Mouse (Mus musculus): ENCODE results near the gene Tomm20. TPM values are rescaled to one million over a fixed set of nuclear protein-coding genes. Genes with fewer than 3 reads are reported as not detected.
"Not testable (repeated sequence)": the region's sequence is repeated elsewhere in the genome, so short reads cannot be mapped to it uniquely, and the experiment has no call there.

The Tomm20 gene
- total RNA-seq (2021): 100 to 1,000 TPM; 180 to 206 TPM

DNA sequence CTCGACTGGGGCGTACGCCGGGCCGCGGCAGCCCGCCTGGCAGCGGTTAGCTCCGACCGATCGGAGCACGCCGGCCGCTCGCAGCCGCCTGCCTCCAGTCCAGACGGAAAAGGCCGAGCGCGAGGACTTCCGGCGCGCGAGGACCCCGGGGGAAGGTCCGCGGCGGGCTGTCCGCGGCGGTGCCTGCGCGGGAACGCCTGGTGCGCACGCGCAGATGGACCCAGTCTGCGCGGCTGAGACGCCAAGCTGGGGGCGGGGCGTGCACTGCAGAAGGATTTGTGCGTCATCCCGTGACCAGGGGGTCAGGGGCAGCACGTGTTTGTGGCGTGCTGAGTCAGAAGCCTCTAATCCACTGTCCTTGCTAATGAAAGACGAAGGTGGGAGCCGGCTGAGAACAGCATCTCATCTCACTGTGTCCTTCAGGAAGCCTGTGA, at the start of gene Tomm20:
TSS of gene Tomm20 (minus strand) at position 115 of the 434 bp plus-strand sequence.
- peak; percentile 92 to 94 for DNase-seq (ENCODE audit: extremely low spot score in 1 of 2, low spot score in 1 of 2)

DNA sequence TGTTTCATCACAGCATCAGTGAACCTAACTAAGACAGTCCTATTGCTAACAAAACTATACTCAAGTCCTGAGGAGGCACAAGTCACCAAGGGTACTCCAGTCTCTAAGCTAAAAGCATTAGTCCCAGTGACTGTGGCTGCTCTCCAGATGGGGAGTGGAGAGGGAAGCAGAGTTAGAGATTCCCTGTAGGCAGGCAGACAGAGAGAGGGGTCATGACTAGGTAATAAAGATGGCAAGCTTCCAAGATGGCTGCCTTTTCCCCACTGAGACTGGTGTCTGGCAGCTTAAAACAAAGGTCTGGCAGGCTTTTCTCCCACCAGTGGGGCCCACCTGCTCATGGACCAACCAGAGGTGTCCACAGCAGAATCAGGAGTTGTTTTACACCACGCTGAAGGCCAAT, 48.9 kb upstream of the Tomm20 start:
- DNase-seq (ENCODE audit: extremely low spot score in 1 of 2, low spot score in 1 of 2): no peak

DNA sequence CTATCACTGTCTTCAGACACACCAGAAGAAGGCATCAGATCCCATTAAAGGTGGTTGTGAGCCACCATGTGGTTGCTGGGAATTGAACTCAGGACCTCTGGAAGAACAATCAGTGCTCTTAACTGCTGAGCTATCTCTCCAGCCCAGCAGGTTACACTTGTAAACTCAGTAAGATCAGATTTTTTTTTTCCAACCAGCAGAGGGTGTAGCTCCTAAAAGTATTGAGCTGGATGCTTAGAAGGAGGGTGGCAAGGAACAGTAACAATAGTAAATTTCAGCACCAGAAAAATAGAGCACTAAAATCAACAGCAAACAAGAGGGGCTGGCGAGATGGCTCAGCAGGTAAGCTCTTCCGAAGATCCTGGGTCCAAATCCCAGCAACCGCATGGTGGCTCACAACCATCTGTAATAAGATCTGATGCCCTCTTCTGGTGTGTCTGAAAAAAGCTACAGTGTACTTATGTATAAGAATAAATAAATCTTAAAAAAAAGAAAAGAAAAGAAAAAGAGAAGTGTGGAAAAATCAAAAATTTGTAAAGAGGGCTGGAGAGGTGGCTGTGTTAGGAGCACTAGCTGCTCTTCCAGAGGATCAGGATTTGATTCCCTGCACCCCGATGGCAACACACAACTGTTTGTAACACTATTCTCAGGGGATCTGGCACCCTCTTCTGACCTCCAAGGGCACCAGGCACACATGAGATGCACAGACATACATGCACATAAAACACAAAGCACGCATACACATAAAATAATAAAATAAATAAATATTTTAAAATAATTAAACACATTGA, 43.9 kb upstream of the Tomm20 start:
- DNase-seq (ENCODE audit: extremely low spot score in 1 of 2, low spot score in 1 of 2): no peak

DNA sequence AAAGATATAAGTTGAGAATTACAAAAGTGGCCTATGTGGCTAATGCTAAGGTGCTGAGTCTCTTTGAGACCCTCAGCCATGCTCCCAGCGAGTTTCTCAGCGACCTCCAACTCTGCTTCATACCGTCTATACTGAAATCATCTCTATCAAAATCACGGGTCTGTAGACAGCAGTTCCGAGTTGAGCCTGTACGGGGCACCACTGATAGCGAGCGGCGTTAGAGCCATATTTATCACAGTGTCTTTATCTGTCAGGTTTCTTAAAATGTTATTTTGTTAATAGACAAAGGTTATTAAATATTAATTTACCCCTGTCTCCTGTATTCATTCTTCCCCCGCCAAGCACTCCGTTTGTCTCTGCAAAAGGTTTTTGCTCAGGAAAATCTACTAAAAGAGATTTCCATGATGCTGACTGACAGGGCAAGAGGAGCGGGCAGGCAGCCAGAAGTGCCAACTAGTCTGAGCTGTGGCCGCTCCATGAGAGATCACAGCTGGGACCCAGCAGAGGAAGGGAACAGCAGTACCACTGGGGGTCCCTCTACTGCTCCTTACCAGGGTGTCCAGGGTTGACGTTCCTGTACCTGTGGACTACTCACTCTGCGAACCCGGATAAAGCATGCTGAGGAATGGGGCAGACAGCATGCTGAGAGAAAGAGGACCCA, 42.8 kb upstream of the Tomm20 start:
- no peak for DNase-seq (ENCODE audit: extremely low spot score in 1 of 2, low spot score in 1 of 2)

DNA sequence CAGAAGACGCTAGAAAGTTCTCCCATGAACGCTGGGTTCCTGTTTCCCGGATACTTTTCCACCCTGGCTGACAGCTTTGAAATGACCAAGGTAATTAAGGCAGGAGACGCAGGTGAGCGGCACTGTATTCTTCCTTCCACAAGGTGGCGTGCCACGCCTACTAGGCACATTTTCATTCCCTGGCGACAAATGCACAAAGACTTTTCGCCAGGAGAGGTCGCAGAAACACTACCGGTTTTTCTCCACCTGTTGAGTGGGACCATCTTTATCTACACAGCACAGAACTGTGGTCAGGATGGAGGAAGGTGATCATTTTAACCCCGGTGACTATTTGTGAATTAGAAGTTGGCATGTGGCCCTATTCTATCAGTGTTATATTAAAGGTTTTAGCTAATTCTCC, 40.9 kb upstream of the Tomm20 start:
- DNase-seq (ENCODE audit: extremely low spot score in 1 of 2, low spot score in 1 of 2): peak; percentile 60 to 81

DNA sequence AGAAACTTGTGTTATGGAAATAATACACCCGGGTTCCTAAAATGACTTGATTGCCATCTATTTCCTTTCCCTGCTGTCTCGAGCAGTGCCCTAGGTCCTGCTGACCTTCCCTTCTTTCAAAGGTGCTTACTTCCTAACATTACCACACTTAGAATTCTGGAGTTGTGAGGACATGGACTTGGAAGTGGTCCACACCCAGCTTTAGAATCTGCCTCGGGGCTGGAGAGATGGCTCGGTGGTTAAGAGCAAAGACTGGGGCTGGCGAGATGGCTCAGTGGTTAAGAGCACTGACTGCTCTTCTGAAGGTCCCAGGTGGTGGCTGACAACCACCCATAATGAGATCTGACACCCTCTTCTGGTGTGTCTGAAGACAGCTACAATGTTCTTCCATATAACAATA, 34.4 kb upstream of the Tomm20 start:
- no peak for DNase-seq (ENCODE audit: extremely low spot score in 1 of 2, low spot score in 1 of 2)

DNA sequence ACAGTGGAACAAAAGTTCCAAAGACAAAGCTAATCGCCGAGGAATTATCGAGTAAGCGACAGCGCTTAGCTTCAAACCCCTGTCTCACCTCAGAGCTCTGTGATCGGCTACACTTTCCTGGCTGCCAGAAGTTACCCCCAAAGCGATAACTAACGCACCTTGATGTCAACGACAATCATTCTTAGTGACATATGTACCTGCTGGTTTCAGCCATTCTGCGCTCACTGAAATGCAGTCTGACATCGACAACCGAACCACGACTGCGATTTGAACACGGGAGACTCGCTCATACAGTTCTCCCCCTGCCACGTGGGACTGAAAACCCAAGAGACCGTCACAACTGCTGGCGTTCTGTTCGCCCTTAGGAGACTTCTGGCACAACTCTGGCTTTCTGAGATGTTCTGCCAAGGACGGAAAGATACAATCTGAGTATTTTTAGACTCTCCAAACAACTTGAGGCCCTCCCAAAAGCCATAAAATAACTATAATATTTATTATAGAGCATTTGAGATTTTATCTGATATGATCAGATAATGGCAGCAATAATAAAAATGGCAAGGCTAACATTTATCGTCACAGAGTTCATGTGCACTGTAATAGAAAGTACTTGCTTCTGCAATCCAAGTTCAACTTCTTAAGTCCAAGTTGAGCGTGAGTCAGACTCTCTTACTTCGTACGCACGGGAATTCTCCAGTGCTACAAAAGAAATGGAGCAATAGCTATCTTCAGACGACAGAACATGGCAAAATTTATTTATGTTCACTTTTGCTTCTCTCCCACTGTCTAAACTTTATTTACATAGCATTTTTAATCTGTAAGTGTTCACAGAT, 33.7 kb upstream of the Tomm20 start:
- DNase-seq (ENCODE audit: extremely low spot score in 1 of 2, low spot score in 1 of 2): no peak

DNA sequence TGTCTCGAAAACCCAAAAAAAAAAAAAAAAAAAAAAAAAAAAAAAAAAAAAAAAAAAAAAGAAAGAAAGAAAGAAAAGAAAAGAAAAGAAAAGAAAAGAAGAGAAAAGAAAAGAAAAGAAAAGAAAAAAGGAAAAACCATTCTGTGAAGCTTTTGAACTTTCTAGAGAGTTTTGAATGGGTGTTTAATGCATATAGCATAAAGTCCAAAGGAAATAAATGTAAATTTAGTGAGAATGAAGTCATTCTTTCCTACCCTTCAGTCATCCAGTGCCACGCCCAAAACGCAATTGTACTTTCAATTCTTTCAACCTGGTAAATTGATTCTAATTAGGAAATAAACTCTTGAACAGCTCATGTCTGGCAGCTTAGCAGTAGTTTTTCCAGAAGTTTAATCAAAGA, 32.9 kb upstream of the Tomm20 start:
- not testable (repeated sequence) for DNase-seq (ENCODE audit: extremely low spot score in 1 of 2, low spot score in 1 of 2)

DNA sequence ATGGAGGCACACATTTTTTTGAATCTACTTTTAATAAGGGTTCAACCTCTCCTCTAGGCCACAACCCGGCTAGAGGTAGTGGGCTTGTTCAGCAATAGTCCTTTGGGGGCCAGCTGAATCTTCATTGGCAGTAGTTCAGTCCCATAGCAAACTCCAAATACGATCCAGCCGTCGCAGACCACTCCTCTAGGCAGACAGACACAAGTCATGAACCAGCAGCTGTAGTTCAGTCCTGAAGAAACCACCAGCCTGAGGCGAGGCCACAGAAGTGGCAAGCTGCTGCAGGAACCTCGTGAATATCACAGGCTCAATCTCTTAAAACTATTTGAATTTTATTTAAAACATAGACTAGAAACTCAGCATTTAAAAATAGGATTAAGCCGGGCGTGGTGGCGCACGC, 32.4 kb upstream of the Tomm20 start:
- no peak for DNase-seq (ENCODE audit: extremely low spot score in 1 of 2, low spot score in 1 of 2)

DNA sequence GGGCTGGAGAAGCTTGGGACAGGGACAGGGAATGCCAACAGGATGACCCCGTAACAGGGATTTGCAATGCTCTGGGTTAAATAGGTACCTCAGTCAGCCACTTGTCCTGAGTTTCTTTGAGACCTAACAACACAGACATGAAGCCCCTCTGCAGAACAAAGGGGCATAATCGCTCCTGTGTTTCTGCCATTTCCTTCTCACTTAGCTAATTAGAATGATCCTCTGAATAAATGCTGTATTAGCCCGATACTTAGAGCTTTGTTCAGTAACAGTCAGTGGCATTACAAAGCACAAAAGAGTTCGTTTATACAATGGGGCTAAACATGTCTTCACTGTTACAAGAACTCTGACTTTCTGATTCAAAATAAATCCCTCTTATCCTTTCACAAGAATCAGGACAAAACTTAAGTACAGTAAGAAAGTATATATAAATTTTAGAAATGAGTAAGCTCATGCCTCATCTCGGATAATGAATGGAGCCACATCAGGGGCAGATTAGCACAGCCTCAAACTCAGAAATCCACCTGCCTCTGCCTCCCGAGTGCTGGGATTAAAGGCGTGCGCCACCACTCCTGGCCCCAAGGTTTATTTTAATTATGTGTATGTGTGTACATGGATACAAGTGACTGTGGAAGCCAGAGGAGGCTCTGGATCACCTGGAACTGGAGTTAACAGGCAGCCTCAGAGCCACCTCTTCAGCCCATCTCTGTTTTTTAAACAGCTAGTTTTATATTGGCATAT, 31.1 kb upstream of the Tomm20 start:
- no peak for DNase-seq (ENCODE audit: extremely low spot score in 1 of 2, low spot score in 1 of 2)

DNA sequence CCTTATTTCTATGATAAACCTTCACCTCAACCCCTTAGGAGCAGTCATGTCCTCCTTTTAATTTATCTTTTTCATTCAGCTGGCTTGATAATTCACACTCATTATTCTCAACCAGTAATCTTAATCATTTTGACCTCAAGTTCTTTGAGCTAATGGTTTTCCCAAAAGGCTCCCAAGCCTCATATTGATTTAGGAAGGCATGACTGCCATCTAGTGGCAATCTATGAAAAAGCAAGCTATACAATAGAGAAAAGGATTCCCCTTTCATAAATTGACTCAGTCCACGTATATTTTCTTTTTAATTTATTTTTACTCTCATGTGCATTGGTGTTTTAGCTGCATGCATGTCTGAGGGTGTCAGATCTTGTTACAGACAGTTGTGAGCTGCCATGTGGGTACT, 30.1 kb upstream of the Tomm20 start:
- DNase-seq (ENCODE audit: extremely low spot score in 1 of 2, low spot score in 1 of 2): no peak

DNA sequence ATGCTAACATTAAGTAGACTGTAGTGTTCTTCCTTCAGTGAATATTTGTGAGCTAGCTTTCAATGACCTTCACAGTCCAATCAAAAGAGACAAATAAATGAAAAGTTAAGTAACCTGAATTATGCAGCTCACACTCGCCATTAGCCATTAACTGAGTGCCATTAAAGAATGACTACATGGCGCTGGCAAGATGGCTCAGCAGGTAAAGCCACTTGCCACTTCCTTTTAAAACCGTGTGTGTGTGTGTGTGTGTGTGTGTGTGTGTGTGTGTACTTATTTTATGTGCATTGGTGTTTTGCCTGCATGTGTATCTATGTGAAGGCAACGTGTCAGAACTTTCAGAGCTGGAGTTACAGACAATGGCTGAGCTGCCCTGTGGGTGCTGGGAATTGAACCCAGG, 28.9 kb upstream of the Tomm20 start:
- DNase-seq (ENCODE audit: extremely low spot score in 1 of 2, low spot score in 1 of 2): no peak

DNA sequence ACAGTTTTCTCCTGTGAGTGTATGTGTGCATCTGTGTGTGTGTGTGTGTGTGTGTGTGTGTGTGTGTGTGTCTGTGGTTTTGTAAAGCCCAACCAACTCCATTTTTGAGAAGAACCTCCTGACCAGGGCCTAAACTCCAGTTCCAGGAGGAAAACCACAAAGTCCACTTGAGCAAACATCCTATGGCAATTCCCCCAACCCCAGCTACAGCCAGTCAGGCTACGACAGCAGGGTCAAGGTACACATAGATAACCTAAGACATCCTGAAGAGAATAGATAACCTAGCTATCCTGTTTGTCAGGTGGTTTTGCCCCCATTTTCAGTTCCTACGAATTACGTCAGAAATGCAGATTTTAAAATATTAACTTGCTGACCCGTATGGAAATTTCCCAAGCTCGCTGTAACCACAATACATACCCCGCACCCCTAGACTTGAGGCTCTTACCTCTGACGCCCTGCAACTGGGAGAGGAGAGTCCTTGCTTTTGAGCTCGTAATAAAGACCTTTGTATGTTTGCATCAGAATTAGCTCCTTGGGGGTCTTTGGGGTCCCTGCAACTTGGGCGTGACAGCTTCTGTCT, 28.1 kb upstream of the Tomm20 start:
- no peak for DNase-seq (ENCODE audit: extremely low spot score in 1 of 2, low spot score in 1 of 2)

DNA sequence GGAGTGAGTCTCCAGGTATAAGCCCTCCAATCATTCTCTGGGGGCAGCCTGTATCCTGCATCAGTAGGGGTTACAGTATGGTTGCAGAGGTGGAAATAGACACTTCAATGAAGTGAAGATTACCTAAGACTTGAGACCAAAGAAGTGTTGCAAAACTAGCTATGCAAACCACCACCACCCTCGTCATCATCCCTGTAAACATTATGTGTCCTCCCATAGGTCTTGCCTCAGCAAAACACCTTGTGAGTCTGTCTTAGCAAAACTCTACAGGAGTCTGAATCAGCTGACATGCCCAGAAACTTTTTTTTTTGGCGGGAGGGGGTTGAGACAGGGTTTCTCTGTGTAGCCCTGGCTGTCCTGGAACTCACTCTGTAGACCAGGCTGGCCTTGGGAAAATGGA, 27.0 kb upstream of the Tomm20 start:
- DNase-seq (ENCODE audit: extremely low spot score in 1 of 2, low spot score in 1 of 2): no peak

DNA sequence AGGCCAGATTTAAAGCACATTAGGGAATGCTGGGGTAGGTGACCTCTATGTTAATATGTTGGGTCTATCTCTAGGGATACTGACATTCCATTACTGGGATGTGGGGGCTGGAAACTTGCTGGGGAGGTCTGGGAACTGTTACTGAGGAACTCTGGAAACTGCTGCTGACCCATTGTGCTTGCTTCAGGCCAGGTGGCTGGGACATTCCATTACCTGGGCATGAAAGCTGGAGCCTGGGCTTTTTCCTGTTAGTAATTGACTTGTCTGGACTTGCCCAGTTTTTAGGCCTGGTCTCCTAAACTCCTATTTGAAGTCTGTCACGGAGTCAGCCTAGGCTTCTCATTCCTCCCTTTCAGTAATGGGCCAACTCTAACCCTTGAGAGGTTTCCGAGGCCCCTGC, 26.5 kb upstream of the Tomm20 start:
- no peak for DNase-seq (ENCODE audit: extremely low spot score in 1 of 2, low spot score in 1 of 2)

DNA sequence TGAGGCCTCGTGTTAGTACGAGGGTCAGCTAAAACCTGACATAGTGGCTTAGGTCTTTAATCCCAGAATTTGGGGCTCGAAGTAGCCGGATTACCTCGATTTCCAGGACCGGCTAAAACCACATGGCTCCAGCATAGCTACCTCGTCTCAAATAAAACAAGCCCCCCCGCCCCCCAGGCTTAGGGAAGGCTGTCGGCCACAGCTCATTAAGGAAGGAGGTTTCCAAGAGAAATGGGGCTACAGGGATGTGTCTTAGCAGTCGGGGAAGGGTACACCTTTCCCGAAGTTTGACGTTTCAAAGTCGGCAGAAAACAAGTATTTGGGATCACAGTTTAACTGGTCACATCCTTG, 25.6 kb upstream of the Tomm20 start:
- no peak for DNase-seq (ENCODE audit: extremely low spot score in 1 of 2, low spot score in 1 of 2)

DNA sequence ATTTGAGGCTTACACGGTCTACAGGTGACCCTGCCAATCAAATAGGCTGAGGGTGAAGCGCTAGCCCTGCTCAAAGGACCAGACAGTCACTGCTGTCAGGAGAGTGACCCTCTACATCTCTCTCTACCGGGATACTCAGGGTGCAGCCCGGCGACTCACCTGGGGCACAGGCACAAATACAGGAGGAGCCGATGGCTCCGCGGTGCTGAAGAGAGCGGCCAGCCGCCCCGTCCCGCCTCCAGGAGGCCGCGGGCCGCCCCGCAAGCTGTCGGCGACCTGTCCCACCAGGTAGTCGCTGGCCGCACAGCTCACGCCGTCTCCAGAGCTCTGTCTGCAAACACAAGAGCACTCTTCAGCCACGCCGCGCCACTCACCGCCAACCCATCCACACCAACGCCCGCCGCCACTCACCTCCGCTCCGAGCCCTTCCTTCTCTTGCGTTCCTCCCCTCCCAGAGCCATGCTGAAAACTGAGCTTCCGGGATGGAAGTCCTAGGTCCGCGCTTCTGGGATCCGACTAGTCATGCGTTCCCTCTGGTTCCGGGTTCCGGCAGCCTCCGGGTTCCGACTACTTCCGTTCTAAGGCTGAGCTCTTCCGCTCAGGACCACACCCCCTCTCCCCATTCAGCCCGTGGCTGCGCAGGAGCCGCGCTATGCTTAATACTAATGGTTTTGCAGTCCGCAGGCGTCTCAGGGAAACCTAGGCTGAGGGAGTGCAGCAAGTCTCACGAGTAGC, 25.1 kb upstream of the Tomm20 start, which contains the start of gene Rbm34:
TSS of gene Rbm34 (minus strand) at position 493 of the 735 bp plus-strand sequence.
- DNase-seq (ENCODE audit: extremely low spot score in 1 of 2, low spot score in 1 of 2): peak; percentile 88 to 93

DNA sequence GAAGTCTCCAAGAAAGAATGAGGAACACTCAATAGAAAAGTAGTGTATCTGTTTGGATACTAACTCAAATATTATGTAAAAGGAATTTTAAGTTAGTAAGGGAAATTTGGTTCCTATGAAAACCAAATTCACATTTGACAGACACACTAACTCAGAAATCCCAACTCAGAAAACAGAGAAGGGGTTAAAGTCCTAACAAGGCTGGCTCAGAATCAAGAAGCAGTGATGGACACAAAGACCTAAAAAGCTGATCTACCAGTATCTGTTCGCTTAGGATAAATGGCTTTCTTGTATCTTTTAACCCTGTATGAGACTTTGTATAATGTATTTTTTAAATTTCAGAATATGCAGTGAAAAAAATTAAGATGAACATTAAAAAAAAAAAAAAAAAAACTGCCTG, 23.9 kb upstream of the Tomm20 start:
- DNase-seq (ENCODE audit: extremely low spot score in 1 of 2, low spot score in 1 of 2): no peak

DNA sequence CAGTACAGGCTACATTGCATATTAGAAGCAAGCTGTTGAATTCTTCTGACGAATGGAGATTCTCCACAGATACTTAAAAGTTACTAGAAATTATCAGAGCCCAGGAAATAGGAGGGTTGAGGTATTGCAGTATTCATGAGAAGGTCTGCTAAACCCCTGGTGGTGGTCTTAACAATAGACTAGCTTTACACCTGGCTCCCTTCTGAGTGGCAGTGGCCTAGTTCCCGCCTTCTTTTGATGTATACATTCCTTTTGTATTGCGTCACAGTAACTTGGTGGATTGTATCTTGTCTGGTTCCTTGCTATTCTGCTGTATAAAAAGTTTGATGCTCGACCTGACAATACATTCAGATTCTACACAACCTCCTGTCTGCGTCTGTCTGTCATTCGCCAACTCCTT, 22.5 kb upstream of the Tomm20 start:
- no peak for DNase-seq (ENCODE audit: extremely low spot score in 1 of 2, low spot score in 1 of 2)

DNA sequence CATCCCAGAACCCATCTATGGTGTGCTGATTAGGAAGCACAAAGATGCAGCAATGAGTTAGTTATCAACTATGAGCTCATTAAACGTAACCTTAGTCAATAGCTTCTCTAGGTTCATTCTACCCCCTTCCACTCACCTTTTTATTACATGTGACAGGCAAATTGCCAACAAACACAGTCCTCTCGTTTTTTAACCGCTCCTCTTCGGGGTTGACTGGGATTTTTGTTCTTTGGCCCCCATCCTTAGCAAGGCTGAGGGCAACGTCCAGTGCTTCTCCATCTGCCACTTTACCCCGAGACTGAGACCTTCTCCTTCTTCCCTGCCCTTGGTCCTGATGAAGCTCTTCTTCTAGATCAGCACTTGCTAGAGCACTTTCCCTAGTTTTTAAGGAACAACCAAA, 19.6 kb upstream of the Tomm20 start:
- DNase-seq (ENCODE audit: extremely low spot score in 1 of 2, low spot score in 1 of 2): no peak

Data from layer of hippocampus, postnatal 25 days (tissue).